Mouse (Mus musculus): ENCODE results near the gene Tspan17. TPM values are rescaled to one million over a fixed set of nuclear protein-coding genes. Genes with fewer than 3 reads are reported as not detected.

Gene Tspan17
- polyA plus RNA-seq, 1 experiment from 2014 or later: 2.2 TPM

DNA sequence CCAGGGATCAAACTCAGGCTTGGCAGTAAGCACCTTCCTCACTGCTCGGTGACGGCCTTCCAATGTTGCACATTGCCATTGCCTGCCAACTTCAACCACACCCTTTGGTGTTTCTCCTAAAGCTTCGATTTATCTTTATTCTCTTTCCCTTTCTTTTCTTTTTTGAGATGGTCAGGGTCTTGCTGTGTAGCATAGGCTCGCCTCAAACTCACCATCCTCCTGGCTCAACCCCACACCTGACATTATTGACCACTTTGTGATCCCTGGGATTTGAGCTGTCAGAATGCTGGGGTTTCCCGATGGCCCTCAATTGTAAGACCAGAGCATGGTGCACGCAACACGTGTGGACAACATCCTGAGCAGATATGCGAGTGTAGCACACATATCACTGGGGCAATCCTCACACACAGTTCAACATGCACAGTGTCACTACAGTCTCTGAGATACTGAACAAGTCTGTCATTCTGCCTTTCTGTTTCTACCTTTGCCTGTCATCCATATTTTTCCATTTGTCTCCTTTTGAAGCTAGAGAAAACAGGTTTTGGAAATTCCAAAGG is 32.9 kb upstream of the Tspan17 start:
- no peak overlapping the region for H3K9ac ChIP-seq (replicated peaks)
- WGBS (ENCODE audit: insufficient replicate concordance): 79% methylated on average over 8 of the region's 8 CpGs
- H3K36me3 ChIP-seq (replicated peaks; ENCODE audit: insufficient read depth, low read length): no peaks in the 10 kb centered on the region
- H3K4me1 ChIP-seq (ENCODE audit: insufficient read depth): peaks cover 7% of the 10 kb centered on the region
- H3K4me2 ChIP-seq (ENCODE audit: low read depth, low read length): no peak overlapping the region
- H3K27me3 ChIP-seq (ENCODE audit: insufficient read depth, low read length): peaks cover 26% of the 10 kb centered on the region
- DNase-seq: no peak
- TF ChIP-seq CTCF (IDR thresholded peaks at IDR 0.05; ENCODE audit: low read depth) (no peak), EP300 (IDR thresholded peaks at IDR 0.05; ENCODE audit: low read depth) (no peak)
- H3K27ac ChIP-seq (ENCODE audit: low read depth): no peak overlapping the region
- no peak for ATAC-seq
- no peak overlapping the region for H3K4me3 ChIP-seq (ENCODE audit: low read depth, low read length)
- no peaks in the 10 kb centered on the region for H3K9me3 ChIP-seq (ENCODE audit: low read length)

DNA sequence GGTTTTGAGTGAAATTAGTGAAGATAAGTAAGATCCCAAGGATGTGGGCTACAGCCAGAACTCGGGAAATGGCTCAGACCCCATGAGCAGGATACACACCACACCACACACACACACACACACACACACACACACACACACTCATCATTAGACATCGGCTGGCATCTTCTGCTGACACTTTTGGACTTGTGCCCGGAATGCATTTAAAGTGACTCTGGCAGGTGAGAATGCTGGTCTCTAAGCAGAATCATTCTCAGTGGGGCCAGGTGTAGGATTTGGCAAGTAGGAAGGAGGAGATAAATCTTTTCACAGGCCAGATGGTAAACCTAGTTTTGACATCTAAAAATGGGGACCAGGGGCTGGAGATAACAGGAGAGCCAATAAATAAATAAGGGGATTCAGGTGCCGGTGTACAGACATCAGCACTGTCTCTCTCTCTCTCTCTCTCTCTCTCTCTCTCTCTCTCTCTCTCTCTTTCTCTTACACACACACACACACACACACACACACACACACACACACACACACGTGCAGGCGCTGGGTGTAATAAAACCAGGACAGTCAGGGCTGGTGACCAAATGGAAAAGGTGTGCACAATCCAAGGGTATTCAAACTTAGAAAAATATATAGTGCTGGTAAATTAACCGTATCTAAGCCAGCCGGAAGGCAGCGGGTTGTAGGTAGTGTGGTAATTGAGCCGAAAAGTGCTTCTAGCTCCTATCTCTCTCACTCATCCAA is 31.9 kb upstream of the Tspan17 start:
- Histone ChIP-seq H3K4me3 (ENCODE audit: low read depth, low read length) (no peak overlapping the region), H3K27me3 (ENCODE audit: insufficient read depth, low read length) (peaks cover 20% of the 10 kb centered on the region)
- WGBS (ENCODE audit: insufficient replicate concordance): 49% methylated on average over 10 of the region's 10 CpGs

DNA sequence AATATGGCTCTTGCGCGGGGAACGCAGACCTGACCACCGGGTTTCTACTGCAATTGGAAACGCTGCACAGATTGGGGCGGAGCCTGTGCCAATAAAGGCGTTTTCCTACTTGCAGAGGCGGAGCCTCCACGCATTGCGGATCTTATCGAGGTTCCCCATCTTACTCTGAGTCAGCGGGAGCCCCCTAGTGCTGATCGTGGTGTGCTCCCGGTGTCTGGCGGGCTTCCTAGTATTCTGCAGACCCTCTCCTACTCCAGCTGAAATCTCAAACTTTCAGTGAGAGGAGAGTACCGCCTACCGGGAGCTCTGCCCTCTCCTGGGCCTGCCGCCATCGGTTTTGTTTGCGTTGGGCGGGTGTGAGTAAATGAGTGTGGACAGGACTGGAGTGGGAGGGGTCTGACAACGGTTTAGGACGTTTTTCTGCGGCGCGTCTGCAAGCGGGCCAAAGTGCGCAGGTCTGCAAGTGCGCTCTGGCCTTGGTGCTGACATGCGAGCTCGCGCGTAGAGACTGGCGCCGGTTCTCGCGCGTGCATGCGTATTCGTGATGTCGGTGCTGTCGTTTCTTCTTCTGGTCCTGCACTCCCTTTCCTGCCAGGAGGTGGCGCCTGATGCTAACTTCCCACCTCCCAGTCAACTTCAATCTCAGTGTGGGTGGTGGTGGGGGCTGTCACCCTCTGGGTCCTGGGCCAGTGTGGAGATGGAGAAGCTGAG is 31.0 kb upstream of the Tspan17 start:
- peak overlapping the region; percentile 36 for H3K4me3 ChIP-seq (ENCODE audit: low read depth, low read length)
- TF ChIP-seq CTCF (IDR thresholded peaks at IDR 0.05; ENCODE audit: low read depth) (peak; percentile 77), EP300 (IDR thresholded peaks at IDR 0.05; ENCODE audit: low read depth) (no peak)
- no peak overlapping the region for H3K27ac ChIP-seq (ENCODE audit: low read depth)
- peaks cover 23% of the 10 kb centered on the region for H3K27me3 ChIP-seq (ENCODE audit: insufficient read depth, low read length)
- no peaks in the 10 kb centered on the region for H3K9me3 ChIP-seq (ENCODE audit: low read length)
- H3K36me3 ChIP-seq (replicated peaks; ENCODE audit: insufficient read depth, low read length): no peaks in the 10 kb centered on the region
- H3K9ac ChIP-seq (replicated peaks): no peak overlapping the region
- peak; percentile 85 for DNase-seq
- ATAC-seq: peak; percentile 94
- under 1% methylated on average over 43 of the region's 43 CpGs for WGBS (ENCODE audit: insufficient replicate concordance)
- peak overlapping the region; percentile 65 for H3K4me2 ChIP-seq (ENCODE audit: low read depth, low read length)
- peaks cover 7% of the 10 kb centered on the region for H3K4me1 ChIP-seq (ENCODE audit: insufficient read depth)

More for the DNA sequence above, 31.9 kb upstream of the Tspan17 start:
- H3K36me3 ChIP-seq (replicated peaks; ENCODE audit: insufficient read depth, low read length): no peaks in the 10 kb centered on the region
- H3K4me1 ChIP-seq (ENCODE audit: insufficient read depth): peaks cover 7% of the 10 kb centered on the region
- TF ChIP-seq EP300 (IDR thresholded peaks at IDR 0.05; ENCODE audit: low read depth) (no peak), CTCF (IDR thresholded peaks at IDR 0.05; ENCODE audit: low read depth) (no peak)
- H3K4me2 ChIP-seq (ENCODE audit: low read depth, low read length): no peak overlapping the region
- no peak overlapping the region for H3K27ac ChIP-seq (ENCODE audit: low read depth)
- no peaks in the 10 kb centered on the region for H3K9me3 ChIP-seq (ENCODE audit: low read length)
- no peak for ATAC-seq
- H3K9ac ChIP-seq (replicated peaks): no peak overlapping the region
- DNase-seq: no peak

DNA sequence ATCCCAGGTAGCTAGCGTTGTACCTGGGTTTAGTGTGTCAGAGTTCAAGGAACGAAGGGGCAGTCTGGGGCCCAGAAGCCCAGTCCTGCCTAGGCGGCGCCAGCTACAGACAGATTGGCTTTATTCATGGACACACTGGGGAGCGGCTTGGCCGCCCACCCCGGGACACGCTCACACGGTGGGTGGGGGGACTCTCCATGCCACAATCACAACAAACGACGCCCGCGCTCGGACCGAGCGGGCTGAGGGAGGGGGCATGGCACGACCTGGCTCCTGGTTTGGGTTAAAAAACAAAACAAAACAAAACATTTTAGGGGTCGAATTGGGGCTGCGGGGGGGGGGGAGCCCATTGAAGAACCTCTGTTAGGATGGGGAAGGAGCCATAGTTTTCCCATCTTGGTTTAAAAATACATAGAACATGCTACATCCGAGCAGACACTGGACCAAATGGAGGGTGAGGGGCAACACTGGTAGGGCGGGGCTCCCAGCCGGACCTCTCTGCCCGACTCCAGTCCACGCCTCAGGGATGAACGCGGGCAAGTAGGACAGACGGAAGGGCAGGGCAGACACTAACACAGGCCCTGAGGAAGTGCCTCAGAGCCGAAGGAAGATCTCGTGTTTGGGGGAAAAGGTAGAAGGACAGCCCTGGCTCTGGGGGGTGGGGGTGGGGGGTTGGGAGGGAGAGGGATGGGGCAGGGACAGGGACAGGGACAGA is 30.3 kb upstream of the Tspan17 start:
- H3K4me2 ChIP-seq (ENCODE audit: low read depth, low read length): peak overlapping the region; percentile 65; the same call in 1 of the 2 replicates
- ATAC-seq: no peak; the same call in 1 of the 2 replicates
- TF ChIP-seq EP300 (IDR thresholded peaks at IDR 0.05; ENCODE audit: low read depth): no peak
- no peak overlapping the region for H3K4me3 ChIP-seq (ENCODE audit: low read depth, low read length)
- WGBS (ENCODE audit: insufficient replicate concordance): 4% methylated on average over 29 of the region's 29 CpGs
- H3K27me3 ChIP-seq (ENCODE audit: insufficient read depth, low read length): peaks cover 27% of the 10 kb centered on the region
- no peaks in the 10 kb centered on the region for H3K36me3 ChIP-seq (replicated peaks; ENCODE audit: insufficient read depth, low read length)
- no peak for DNase-seq
- no peaks in the 10 kb centered on the region for H3K9me3 ChIP-seq (ENCODE audit: low read length)
- H3K27ac ChIP-seq (ENCODE audit: low read depth): no peak overlapping the region
- H3K9ac ChIP-seq (replicated peaks): no peak overlapping the region
- H3K4me1 ChIP-seq (ENCODE audit: insufficient read depth): peaks cover 7% of the 10 kb centered on the region

DNA sequence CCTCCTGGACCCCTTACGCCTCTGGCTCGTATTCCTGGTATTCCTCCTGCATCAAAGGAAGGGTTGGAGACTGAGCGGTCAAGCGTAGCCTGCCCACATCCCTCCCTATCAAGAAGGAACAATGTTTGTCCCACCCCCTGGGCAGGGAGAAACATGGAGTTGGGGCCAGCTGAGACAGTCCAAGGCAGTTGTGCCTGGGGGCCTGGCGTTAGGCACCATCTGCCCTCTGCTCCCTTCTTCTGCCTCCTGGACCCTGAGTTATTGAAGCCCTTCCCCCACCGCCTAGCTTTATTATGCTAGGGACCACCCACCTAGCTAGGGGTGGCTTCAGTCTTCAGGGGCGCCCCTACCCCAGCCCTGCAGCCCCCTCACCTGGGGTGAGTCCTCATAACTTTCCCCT is 29.7 kb upstream of the Tspan17 start:
- Histone ChIP-seq H3K27ac (ENCODE audit: low read depth) (no peak overlapping the region), H3K9ac (replicated peaks) (no peak overlapping the region), H3K9me3 (ENCODE audit: low read length) (no peaks in the 10 kb centered on the region), H3K36me3 (replicated peaks; ENCODE audit: insufficient read depth, low read length) (no peaks in the 10 kb centered on the region), H3K4me2 (ENCODE audit: low read depth, low read length) (no peak overlapping the region), H3K4me1 (ENCODE audit: insufficient read depth) (peaks cover 7% of the 10 kb centered on the region), H3K27me3 (ENCODE audit: insufficient read depth, low read length) (peaks cover 30% of the 10 kb centered on the region), H3K4me3 (ENCODE audit: low read depth, low read length) (no peak overlapping the region)
- WGBS (ENCODE audit: insufficient replicate concordance): 19% methylated on average over 7 of the region's 7 CpGs
- DNase-seq (no peak), ATAC-seq (no peak)
- TF ChIP-seq CTCF (IDR thresholded peaks at IDR 0.05; ENCODE audit: low read depth) (no peak), EP300 (IDR thresholded peaks at IDR 0.05; ENCODE audit: low read depth) (no peak)
